Mouse (Mus musculus) heart, postnatal 36 days (tissue): Measurements from ENCODE around the gene C4b. TPM values are rescaled to one million over a fixed set of nuclear protein-coding genes. Genes with fewer than 3 reads are reported as not detected.
"Not testable (repeated sequence)": the region's sequence is repeated elsewhere in the genome, so short reads cannot be mapped to it uniquely, and the experiment has no call there.

ENCODE experiments used
- DNase-seq, 2 experiments: peaks; one replicate each; pipeline ENCODE4 v3.0.0; 2021 to 2022
- intact Hi-C: fragments of 180-260 bp; cut with DNase I; formaldehyde crosslinking; loops from one replicate; pipeline ENCODE4 v1.15.1; 2025
- total RNA-seq, 2 experiments: library from RNA; stranded (reverse); gene quantifications; 2 replicates each; pipeline ENCODE4 v1.2.3; 2021

C4b gene
- total RNA-seq = 10 to 100 TPM; 22.8 to 24.7 TPM

- intact Hi-C loops = no loop called here
- DNase-seq = peak in 1 of 2 experiments; percentile 19
These were observed at the start of gene C4b for GRCm38 (mm10) chr17:34743719-34744118. Gene C4b (minus strand): TSS chr17:34743882.

GRCm38 (mm10) chr17:34777680-34778325, 34.1 kb upstream of the C4b start:
- no peak for DNase-seq
- intact Hi-C loops = no loop called here

DNA sequence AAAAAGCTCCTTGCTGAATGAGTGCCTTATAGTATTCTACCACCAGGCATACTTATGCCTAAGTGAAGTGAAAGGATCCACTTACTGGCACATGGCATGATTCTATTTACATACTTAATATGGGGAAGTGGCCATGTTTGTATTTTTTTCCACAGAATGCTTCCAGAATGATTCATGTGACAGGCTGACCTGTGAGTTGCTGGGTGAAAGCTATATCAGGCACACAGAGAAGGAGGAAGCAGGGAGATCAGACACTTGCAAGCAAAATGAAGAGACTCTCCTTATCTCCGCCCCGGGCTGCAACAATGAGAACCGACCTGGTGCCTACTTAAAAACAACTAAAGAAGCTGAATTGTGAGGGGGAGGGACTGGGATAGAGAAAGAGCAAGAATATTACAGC, 17.8 kb upstream of the C4b start:
- DNase-seq = no peak
- intact Hi-C loops = no loop called here

DNA sequence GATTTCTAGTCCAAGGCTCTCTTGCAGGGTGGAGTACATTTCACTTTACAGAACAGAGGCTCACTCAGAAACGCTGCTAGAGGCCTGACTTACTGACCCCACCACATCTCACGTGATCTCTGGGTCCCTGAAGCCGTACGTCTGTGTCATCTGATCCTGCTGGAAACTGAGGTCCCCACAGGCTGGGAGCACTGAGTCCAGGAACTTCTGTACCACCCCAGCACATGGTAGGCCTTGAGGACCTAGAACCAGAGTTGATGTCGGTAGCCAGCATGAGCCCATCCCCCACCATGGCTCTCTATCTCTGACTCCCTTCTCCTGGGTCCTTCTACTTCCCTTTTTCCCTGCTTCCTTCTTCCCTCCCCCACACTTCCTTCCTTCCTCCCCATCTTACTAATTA, 2.8 kb upstream of the C4b start:
- intact Hi-C loops = no loop called here

GRCm38 (mm10) chr17:34745166-34745565, 1.5 kb upstream of the C4b start:
- intact Hi-C loops, DNase-seq: not testable (repeated sequence)

More for the DNA sequence above, 2.8 kb upstream of the C4b start:
- DNase-seq = no peak

- DNase-seq, intact Hi-C loops: not testable (repeated sequence)
These were observed 929 bp upstream of the C4b start for GRCm38 (mm10) chr17:34744611-34745010.

DNA sequence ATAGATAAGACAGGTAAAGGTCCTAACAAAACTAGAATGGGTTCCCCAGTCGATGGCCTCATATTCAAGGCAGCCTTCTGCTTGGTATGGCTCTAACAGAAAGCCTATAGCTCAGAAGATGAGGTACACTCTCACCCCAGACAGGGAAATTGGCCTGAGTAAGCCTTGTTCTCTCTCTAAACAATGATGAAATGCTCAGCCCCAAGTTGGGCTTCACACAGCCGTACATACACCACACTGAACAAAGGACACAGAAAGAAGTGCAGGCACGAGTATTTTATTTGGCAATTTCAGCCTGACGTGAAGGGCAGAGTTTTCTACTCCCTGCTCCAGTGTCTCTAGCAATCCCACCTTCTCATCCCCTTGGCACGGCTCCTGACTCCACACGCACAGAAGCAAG, 524 bp upstream of the C4b start:
- intact Hi-C loops = no loop called here
- DNase-seq = no peak

- DNase-seq = no peak
- intact Hi-C loops = no loop called here
These were observed 3.4 kb downstream of the C4b start for GRCm38 (mm10) chr17:34740280-34740679.

- intact Hi-C loops, DNase-seq: not testable (repeated sequence)
These were observed 4.0 kb downstream of the C4b start for GRCm38 (mm10) chr17:34739708-34740107.

GRCm38 (mm10) chr17:34737466-34737865, 6.2 kb downstream of the C4b start:
- DNase-seq, intact Hi-C loops: not testable (repeated sequence)

DNA sequence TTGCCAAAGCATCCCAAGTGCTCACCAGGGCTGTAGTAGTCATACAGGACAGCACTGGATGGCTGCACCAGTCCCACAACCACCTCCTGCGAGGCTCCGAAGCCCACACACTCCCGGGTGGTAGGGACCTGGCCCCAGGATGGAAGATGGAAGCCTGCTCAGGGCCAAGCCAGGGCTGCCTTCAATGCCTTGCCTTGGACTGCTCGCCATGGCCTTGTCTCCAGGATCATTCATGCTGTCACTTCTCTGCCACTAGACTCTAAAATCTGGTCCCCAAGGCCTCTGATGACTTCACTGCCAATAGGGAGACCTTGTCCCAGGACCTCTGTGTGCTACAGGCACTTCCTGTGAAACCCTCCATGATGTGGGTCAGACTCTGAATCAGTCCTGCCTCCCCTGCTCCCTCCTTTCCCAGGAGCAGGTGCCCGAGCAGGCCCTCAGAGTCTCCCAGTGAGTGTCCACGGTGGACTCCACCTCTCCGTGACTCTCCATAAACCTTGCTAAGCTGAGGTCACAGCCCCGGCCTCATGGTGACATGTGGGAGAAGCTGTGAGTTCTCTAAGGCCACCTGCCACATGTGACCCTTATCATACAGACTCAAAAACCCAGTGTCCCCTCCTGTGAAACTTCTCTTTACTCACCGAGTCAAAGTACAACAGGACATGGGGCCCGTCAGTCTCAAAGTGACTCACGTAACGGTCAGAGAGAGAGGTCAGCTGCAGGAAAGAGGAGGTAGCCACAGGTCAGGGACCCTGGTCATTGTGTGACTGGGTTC, 13.7 kb downstream of the C4b start:
- DNase-seq, intact Hi-C loops: not testable (repeated sequence)

DNA sequence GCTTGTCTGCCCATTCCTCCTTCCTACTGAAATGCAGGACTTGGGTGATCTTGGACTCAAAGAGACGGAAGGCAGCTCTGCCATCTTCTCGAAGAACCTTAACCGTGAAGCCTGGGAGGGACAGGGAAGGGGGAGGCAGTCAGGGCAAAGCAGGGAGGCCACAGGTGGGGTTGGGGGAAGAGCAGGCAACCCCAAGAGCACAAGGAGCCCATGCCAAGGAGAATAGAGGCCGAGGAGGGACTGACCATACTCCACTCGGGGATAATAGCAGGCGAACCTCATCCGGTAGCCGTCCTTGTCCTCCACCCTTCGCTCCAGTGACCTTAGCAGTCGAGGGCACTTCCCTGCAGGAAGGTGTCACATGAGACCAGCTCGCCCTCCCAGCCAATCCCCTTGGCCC, 14.5 kb downstream of the C4b start:
- DNase-seq, intact Hi-C loops: not testable (repeated sequence)

GRCm38 (mm10) chr17:34727887-34728286, 15.8 kb downstream of the C4b start:
- no peak for DNase-seq
- intact Hi-C loops = no loop called here

- intact Hi-C loops = no loop called here
- no peak for DNase-seq
These were observed 20.6 kb downstream of the C4b start for GRCm38 (mm10) chr17:34723066-34723465.

DNA sequence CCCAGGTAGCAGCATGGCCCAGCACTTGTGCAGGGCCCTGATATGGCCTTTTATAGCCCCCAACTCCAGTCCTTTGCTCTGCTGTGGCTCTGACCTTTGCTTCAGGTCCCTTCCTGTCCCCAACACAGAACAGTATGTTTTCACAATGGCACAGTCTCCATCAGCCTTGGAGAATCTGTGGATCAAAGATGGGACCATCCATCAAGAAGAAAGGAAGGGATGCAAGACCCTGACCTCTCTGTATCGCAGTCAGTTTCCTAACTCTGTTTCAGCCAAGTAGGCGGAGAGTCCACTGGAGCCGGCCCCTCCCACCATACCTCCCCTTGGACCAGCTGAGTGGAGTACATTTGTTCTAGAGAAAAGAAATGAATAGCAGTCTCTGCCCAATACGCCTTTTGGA, 21.4 kb downstream of the C4b start:
- intact Hi-C loops, DNase-seq: not testable (repeated sequence)

DNA sequence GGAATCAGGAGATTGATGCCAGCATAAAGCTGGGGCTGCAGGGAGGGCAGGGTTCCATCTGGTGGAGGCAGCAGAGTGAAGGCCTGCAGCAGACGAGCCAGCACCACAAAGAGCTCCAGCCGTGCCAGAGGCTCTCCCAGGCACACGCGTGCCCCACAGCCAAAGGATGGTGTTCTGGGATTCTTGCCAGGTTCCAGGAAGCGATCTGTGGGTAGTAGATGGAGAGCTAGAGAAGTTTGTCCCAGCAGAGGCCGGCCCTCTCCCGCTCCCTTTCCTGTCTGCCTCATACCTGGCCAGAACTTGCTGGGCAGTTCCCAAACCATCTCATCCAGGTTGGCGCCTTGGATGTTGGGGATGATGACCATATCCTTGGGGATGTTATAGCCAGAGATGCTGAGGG, 23.8 kb downstream of the C4b start:
- intact Hi-C loops, DNase-seq: not testable (repeated sequence)

- no peak for DNase-seq
- intact Hi-C loops = no loop called here
These were observed 26.3 kb downstream of the C4b start for GRCm38 (mm10) chr17:34717401-34717800.

DNA sequence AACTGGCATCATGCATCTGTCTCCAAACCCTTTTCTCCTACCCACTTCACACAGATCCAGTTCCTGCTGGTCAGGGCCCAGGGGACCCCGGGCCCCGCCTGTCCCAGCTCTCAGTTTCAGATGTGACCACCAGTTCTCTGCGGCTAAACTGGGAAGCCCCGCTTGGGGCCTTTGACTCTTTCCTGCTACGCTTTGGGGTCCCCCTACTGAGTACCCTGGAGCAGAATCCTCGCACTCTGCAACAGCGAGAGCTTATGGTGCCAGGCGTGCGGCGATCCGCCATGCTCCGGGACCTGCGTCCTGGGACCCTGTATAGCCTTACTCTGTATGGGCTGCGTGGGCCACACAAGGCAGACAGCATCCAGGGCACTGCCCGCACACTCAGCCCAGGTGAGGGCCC, 27.4 kb downstream of the C4b start:
- intact Hi-C loops = no loop called here
- DNase-seq = no peak

GRCm38 (mm10) chr17:34715451-34715850, 28.2 kb downstream of the C4b start:
- intact Hi-C loops, DNase-seq: not testable (repeated sequence)

DNA sequence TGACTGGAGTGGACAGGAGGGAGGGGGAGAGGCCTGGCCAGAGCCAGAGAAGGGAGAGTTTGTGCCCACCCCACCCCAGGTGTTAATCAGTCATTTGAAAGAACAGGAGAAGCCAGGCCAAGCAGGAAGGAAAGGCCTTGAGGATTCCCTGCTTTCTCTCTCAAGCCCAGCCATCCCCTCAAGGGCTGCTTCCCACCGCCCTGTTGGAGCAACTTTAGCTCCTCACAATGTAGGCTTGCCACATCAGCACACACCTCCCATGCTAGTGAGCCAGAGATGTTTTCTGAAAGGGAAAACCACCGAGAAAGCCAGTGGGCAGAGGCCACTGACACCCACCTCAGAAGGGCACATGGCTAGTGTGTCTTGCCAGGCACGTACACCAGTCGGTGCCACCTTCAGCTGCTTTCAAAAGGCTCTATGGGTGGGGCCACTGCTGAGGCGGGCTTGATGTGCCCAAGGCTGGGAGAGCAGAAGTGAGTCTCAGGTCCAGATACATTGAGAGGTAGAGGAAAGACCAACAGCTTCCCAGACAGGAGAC, 28.7 kb downstream of the C4b start:
- intact Hi-C loops = loop anchor here (5.0 kb wide), 1 partner anchor 82 kb away; no protein-coding TSS in a partner anchor
- DNase-seq = not testable (repeated sequence)

DNA sequence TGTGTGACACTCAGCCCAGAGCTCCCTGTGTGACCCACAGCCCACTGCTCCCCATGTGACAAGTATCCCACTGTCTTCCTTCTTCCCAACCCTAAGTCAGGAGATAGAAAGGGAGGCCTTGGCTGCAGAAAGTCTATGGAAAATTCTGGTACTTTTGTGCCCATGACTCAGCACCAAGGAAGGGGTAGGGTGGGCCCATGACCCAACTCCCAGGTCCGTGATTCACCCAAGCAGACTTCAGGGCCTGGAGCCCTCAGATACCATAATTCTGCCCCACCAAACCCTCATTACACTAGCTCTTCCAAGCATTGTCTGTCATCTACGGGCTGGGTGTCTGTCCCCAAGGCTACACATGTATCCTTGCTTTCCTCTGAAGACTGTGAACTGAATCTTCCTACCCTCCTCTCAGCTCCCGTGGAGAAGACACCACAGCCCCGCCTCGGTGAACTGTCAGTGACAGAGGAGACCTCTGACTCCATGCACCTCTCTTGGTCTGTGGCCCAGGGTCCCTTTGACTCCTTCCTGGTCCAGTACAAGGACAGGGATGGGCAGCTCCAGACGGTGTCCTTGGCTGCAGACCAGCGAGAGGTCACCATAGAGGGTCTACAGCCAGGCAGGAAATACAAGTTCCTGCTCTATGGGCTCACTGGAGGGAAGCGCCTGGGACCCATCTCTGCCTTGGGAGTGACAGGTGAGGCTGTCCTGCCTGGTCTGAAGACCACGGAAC, 29.3 kb downstream of the C4b start:
- not testable (repeated sequence) for DNase-seq
- intact Hi-C loops = loop anchor here (5.0 kb wide), 1 partner anchor 83 kb away; no protein-coding TSS in a partner anchor
